10 mouse cellular contexts compared by ENCODE assay signal in the genomic region with DNA sequence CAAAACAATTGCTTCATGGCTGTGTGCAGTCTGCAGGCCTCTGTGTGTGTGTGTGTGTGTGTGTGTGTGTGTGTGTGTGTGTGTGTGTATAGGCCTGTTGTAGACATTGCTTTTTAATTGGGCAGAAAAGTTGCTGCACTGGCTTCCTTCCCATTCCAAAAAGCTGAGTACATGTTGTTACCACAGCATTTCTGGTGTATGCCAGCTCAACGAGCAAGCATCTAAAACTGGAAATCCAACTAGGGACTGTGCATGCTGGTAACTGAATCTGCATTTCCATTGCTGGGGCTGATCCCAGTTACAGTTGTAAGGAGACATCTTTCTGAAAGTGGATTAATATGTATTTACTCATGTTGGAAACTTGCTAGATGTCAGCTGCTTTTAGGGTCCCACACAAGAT.
"Had no signal": no experiment of that assay in that cellular context is flagged by ENCODE, and none has a peak within 500 bp of the region (broad histone marks: within the 10 kb centered on the region; RNA-seq: fewer than 3 reads in every experiment).

No protein-coding gene starts in this region.

- ATAC-seq: liver, postnatal 0 days; lung, postnatal 0 days; midbrain, embryonic 15.5 days had no signal

- DNase-seq: kidney, adult 9 months; kidney, postnatal 25 days; layer of hippocampus, adult 9-11 months; liver, postnatal 0 days; lung, embryonic 14.5 days; thymus, adult 2 months; thymus, postnatal 14 days; thymus, postnatal 4 days had no signal
